Mouse (Mus musculus) thymus, postnatal 36 days (tissue): ENCODE results near the gene Fars2.

Experiments used
- DNase-seq, 2 experiments: peaks; one replicate each; pipeline ENCODE4 v3.0.0; 2022; ENCODE audit warnings: mixed read lengths in 2 of 2

Gene Fars2

DNA sequence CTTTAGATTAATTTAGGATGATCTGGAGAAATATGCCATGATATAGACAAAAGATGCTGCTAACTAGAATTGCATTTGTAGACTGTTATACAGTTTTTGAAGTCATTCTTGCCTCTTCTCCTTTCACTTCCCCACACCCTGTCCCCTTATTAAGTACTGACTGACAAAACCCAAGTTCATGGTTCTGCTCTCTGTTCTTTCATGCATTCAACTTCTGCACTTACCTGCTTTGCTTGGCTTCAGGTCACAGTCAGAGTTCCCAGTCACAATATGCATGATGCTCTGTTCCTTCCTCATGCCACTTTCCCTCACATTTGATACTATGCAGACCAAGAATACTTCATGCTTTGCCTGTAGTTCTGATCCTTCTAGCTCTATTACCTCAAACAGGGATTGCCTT is 105.5 kb downstream of the Fars2 start:
- no peak for DNase-seq

DNA sequence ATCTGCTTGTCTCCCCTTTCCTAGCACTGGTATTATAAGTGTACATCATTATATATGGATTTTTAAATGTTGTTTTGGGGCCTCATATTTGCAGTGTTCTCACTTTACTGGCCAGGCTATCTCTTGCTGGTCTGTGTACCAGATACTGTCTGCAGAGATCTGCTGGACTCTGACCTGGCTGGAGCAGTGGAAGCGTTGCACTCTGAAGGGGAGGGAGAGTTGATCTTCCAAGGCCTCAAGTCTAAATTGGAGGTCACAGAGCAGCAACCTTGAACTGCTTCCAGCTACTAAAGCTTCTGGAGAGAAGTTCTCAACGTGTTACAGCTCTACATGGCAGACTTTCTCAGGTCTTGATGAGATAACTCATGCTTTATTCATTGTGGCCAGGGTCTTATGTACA is 107.2 kb downstream of the Fars2 start:
- no peak for DNase-seq

DNA sequence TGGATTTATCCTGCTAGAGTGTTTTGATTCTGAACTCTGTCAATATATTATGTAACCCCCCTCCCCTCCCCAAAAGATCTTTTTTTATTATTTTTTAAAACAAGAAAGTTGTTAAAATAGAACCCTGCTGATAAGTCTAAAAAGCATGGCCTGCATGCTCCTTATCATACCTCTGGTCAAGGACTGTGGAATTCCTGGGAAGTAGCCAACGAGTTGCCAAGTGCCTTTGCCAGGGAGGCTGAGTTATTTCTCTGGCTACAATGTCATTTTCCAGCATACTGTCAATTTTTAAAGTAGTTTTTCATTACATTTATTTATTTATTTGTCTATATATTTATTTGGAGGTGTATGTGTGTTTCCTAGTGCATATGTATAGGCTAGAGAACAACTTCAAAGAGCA is 125.0 kb downstream of the Fars2 start:
- no peak for DNase-seq

- DNase-seq, result no peak
These were observed 136.7 kb downstream of the Fars2 start for GRCm38 (mm10) chr13:36253936-36254335.

GRCm38 (mm10) chr13:36257213-36257612 is 140.0 kb downstream of the Fars2 start:
- no peak for DNase-seq

DNA sequence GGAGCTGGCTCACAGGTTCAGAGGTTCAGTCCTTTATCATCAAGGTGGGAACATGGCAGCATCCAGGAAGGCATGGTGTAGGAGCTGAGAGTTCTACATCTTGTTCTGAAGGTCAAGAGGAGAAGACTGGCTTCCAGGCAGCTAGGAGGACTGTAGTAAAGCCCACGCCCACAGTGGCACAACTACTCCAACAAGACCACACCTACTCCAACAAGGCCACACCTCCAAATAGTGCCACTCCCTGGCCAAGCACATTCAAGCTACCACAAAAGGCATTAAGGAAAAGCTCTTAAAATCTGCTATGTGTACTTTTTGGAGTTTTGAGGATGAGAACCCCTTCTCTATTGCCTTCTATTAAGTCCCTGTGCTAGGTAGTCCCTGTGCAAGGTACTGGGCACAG is 142.5 kb downstream of the Fars2 start:
- no peak for DNase-seq

- no peak for DNase-seq
These were observed 144.1 kb downstream of the Fars2 start for GRCm38 (mm10) chr13:36261299-36261698.

GRCm38 (mm10) chr13:36263240-36264095 is 146.3 kb downstream of the Fars2 start:
- no peak for DNase-seq

- no peak for DNase-seq
These were observed 147.2 kb downstream of the Fars2 start for GRCm38 (mm10) chr13:36264391-36264790.

- DNase-seq, result no peak
These were observed 148.1 kb downstream of the Fars2 start for GRCm38 (mm10) chr13:36265342-36265744.

- DNase-seq, result no peak
These were observed 150.2 kb downstream of the Fars2 start for GRCm38 (mm10) chr13:36267399-36267798.

GRCm38 (mm10) chr13:36270867-36271266 is 153.7 kb downstream of the Fars2 start:
- DNase-seq, result no peak

DNA sequence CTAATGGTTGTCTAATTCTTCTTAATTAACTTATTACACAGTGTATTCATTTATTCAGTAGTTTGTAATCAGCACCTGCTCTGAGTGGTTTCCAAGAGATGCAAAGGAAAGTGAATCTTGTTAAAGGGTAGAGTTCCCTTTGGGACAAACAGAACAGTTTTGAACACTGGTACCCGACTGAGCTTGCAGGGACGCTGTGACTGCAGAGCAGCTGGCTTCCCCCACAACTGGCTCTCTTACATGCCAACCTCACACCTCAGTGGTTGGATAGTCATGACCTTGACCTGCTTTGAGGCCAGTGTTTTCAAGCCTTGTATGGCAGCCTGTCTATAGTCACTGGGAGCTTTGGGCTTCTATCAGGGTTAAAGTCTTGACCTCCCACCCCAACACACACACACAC is 156.3 kb downstream of the Fars2 start:
- no peak for DNase-seq

DNA sequence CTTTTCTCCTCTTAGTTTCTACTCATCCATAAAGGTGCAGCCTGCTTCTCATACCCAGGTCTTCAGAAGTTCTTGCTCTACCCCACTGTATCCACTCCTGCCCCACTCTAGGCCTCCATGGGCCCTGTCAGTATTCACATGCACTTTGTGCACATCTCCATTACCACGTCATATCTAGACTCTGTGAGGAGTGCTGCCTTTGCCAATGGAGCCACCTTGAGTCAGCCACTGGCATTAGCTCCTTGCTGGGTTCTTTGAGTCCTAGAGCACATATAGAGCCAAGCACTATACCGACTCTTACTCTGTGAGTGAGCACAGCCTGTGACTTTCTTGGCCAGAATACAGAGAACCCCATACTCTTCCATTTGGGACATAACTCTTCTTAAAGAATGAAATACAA is 159.0 kb downstream of the Fars2 start:
- no peak for DNase-seq

- peak; percentile 47 to 66 for DNase-seq
These were observed 164.8 kb downstream of the Fars2 start for GRCm38 (mm10) chr13:36282018-36282417.

DNA sequence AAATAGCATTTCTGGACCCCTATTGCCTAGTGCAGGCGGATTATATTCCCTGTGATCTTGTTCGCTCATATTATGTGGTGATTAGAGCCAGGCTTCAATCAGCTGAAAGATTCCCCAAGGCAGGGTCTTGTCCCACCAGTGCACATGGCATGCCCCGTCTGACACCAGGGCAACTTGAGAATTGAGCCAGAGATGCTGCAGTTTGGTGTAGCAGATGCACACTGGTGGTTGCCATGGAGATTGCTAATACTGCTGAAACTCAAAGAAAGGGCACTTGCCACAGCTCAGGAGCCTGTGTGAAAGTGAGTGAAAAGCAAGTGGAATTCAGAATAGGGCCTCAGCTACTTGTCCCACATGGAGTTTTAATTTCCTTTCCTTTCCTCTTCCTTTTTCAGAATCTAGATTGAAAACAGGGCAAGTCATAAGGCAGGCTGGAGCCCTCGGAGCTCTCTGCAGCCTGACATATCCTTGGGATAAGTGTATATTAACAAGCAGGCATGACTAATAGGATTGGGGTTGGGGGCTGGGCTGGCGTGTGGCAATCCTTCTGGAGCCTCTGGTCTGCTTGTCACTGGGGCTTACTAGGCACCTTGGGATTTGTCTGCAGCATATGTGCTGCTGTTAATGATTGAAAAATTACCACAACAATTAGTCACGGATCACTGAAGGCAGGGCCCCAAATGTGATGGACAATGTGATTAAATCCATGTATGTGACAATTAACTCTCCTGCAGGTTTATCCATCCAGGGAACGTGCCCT is 165.8 kb downstream of the Fars2 start:
- DNase-seq, result no peak

GRCm38 (mm10) chr13:36283545-36284067 is 166.4 kb downstream of the Fars2 start:
- DNase-seq, result no peak

GRCm38 (mm10) chr13:36284097-36284496 is 166.9 kb downstream of the Fars2 start:
- no peak for DNase-seq

- DNase-seq, result no peak
These were observed 168.0 kb downstream of the Fars2 start for GRCm38 (mm10) chr13:36285235-36285634.

DNA sequence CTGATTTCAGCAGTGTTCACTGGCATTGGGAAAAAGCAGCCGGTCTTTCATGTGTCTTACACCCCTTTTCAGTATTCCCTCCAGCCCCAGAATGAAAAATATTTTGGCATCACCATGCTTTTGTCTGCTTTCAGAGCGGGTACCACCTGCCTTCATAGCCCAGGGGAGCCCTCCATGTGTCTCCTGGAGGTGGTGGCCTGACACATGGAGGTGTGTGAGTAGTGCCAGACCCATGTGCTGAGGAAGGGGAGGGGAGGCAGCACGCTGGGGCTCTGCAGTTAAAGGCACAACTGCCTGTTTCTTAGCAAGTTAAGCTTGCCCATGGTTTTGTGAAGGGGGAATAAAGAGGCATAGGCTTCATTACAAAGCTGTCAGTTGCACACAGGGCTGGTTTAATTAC is 176.3 kb downstream of the Fars2 start:
- no peak for DNase-seq

DNA sequence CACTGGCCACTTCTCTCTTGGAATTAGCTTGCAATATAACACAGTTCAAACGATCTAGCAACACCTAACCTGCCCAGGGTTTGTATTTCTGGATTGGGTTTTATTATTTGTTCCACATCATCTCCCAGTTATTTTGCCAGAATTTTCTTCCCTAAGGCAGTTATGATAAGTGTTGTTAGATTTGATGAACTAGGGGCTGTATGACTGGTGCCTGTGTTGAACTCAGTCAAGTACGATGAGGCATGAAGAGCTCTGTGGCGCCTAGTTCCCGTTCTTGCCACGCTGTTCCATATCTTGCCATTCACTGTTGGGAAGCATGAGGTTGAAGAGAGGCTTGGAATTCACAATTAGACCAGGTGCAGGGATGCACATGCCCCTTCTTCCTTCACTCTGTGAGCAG is 177.3 kb downstream of the Fars2 start:
- DNase-seq, result no peak

DNA sequence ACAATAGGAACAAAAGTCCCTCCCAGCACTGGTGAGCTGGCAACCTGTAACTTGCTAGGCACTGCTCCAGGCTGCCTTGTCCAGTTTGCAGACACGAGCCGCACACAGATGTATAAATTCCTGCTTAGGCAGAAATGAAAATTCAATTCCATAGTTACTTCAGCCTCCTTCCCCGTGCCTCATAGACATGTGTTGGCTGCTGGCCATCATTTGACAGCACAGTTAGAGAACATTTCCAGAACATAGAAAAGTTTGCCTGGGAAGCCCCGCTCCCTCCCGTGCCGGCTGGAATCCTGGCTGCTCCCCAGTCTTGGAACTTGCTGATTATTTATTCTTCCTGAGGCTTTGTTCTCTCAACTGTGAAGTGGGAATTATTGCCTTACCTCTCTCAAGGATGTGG is 178.6 kb downstream of the Fars2 start:
- no peak for DNase-seq

GRCm38 (mm10) chr13:36296574-36296973 is 179.4 kb downstream of the Fars2 start:
- no peak for DNase-seq
